Mouse (Mus musculus) urinary bladder, postnatal 36 days (tissue): ENCODE results near the gene Bpifb9a.
"Not testable (repeated sequence)": the region's sequence is repeated elsewhere in the genome, so short reads cannot be mapped to it uniquely, and the experiment has no call there.

Source experiments
- DNase-seq, 2 experiments: peaks; one replicate each; pipeline ENCODE4 v3.0.0; 2022; ENCODE audit warnings: low spot score in 2 of 2, mixed read lengths in 1 of 2

Bpifb9a gene

GRCm38 (mm10) chr2:154306927-154307326 is 49.3 kb downstream of the Bpifb9a start, which contains the start of gene Bpifb9b:
Gene Bpifb9b, plus strand, starts transcription at chr2:154307227.
- not testable (repeated sequence) for DNase-seq

- DNase-seq = not testable (repeated sequence)
Measured at GRCm38 (mm10) chr2:154313771-154314170, 56.1 kb downstream of the Bpifb9a start.
